Mouse (Mus musculus) ovary, adult 10 weeks (tissue): ENCODE data around the gene Gipc1. TPM values are rescaled to one million over a fixed set of nuclear protein-coding genes. Genes with fewer than 3 reads are reported as not detected.

Experiments
- polyA plus RNA-seq: library from polyadenylated mRNA; stranded (reverse); fragments of 350-450 nt; fragmentation: Illumina TruSeq; extraction: RNeasy Lipid Tissue Mini Kit (QIAGEN cat#74804); gene quantifications from one replicate; pipeline ENCODE4 v1.2.3, GENCODE M21; 2014

Gipc1 gene
- polyA plus RNA-seq, result not detected

DNA sequence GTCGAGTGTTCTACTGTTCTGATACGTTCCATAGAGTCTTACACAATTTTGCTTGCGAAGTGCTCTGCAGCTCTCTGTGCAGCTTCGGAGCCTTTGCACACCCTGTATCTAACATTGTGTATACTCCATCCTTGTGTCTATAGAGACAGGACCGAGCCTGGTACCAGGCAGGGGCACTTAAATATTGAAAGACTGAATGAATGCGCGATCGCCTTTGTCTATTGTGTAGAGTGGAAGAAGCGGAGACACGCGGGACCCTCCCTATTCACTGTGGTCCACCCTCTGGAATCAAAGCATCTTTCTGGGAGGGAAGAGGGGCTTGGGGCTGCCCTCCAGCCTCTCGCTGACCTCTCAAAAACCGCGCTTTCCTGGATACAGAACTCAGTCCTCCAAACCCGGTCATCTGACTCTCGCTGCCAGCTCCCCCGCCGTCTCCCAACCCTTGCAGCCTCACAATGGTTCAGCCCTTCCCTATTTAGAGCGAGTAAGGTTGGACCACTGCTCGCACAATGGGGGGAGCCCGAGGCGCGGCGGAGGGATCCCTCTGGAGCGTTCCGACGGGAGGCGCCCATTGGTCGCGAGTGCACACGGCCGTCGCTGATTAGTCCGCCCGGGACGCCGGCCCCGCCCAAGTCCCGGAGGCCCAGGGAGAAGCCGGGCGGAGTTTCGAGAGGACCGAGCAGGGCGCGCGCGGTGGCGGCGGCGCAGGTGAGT is at the start of gene Gipc1:
Gipc1 (plus strand) TSS at position 648 of the 714 bp plus-strand sequence.

DNA sequence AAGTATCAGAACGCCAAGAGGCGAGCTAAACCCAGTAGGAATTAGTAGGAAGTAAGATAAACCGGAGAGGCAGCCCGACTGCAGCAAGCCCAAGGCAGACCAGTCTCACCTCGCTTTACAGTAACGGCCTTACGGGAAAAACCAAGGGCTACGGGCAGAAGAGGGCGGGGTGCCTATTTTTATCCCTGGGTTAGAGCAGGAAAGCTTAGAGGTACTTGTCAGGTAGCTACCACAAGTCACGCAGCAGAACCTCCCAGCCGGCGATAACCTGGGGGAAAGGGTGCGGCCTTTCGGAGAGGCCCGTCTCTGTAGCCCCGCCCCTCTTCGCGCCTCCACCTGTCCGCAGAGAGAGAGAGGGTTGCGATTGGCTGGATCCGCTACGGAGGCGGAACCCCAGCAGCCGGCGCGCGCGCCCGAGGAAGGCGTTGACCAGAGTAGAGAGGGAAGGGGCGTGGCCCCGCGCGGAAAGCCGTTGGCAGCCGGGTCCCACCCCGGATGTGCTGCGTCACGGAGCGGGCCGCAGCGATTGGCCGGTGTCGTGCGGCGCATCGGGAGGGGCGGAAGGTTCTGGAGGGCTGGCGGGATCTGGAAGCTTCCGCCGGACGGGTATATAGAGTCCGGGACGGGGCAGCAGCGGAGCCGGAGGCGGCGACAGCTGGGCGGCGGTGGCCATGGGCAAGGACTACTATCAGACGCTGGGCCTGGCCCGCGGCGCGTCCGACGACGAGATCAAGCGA is 44.6 kb upstream of the Gipc1 start, which contains the start of the genes Tecr and Dnajb1:
Tecr (minus strand) TSS at position 311 of the 737 bp plus-strand sequence.
Dnajb1 (plus strand) TSS at position 533 of the 737 bp plus-strand sequence.

DNA sequence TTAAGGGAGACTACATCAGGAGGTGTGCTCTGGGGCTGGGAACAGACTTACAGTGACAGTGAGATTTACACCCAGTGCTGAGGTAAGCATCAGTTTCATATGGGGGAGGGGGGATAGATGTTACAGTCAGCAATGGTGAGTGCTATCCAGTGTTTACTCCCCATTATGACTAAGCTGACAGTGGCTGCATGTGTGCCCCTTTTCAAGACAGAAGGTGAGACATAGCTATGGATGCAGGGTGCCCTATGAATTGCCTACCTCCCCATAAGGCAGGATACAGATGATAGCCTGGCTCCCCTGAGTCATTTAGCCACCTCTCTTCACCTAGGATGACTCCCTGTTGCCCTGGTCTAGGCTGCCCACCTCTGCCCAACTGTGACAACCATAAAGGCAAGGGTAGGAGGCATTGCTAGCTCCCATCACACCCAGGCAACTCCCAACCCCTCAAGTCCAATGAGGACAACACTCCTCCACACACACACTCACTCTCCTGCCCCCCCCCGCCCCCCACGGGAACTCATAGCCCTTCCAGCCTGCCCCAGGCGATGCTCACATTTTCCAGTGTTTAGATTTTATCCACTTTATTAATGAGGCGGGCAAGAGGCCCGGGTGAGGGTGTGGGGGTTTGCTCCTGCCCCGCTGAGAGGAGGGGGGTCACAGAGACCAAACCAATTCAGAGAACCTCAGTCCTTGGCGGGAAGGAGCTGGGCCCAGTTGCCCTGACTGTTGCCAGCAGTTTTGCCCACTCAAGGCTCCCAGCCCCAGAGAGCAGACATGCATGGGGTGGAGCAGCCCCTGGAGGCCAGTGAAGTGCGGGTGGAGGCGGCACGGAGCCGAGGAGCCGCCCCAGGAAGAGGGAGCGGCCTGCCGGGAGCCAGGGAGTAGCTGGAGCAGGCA is 13.7 kb downstream of the Gipc1 start, which contains the start of gene Ptger1:
Ptger1 (plus strand) TSS at position 710 of the 897 bp plus-strand sequence.

DNA sequence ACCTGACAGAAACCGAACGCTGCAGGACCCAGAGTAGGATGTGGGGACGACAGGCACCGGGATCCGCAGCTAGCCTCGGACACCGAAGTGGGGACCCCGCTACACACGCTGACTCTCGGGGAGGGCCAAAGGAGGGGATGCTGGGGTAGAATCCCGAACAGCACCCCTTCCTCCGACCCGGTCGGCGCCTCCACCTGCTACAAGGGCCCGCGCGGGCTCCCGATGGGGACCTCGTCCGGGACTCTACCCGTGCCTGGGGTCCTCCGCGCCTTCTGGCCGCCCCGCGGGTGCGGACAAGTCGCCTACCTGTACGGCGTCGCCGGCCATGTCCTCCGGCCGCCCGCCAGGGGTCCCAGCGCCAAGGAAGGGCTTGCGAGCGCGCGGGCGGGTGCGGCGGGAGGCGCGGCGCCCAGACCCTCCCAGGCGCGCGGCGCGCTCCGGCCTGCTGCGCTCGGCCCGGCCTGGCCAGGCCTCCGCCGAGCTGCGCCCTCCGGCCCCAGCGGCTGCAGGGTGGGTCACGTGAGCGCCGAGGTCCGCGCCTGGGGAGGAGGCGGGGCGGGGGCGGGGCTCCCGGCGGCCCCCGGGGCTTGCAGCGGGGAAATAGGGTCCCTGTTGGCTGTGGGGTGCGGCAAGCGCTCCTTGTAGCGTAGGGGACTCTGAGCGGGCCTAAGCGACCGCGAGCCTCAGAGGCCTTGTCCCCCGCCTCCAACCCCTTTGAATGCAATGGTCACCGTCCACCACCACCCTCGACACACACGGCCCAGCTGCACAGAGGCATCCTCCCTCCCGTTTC is 46.4 kb downstream of the Gipc1 start, which contains the start of gene Pkn1:
Pkn1 (minus strand) TSS at position 519 of the 793 bp plus-strand sequence.

Other genes starting within 250 kb of the Gipc1 start
- gene Scoc, start 194.3 kb upstream of the Gipc1 start, polyA plus RNA-seq, result 263 TPM
- not detected for gene Olfr370, start 116.9 kb upstream of the Gipc1 start, polyA plus RNA-seq
- 0.11 TPM for gene Ndufb7, start 86.0 kb upstream of the Gipc1 start, polyA plus RNA-seq
- gene Tecr, start 44.7 kb upstream of the Gipc1 start, polyA plus RNA-seq, result 35.7 TPM
- 19.0 TPM for gene Dnajb1, start 44.5 kb upstream of the Gipc1 start, polyA plus RNA-seq
- 0.60 TPM for gene Ptger1, start 14.0 kb downstream of the Gipc1 start, polyA plus RNA-seq
- gene Pkn1, start 46.5 kb downstream of the Gipc1 start, polyA plus RNA-seq, result 6.3 TPM
- gene Ddx39, start 62.5 kb downstream of the Gipc1 start, polyA plus RNA-seq, result 5.0 TPM
- gene Adgre5, start 88.6 kb downstream of the Gipc1 start, polyA plus RNA-seq, result 7.8 TPM
- gene Adgrl1, start 247.4 kb downstream of the Gipc1 start, polyA plus RNA-seq, result 6.3 TPM